Mouse (Mus musculus) testis, postnatal 14 days (tissue): ENCODE data around the gene Imp3.

ENCODE experiments used
- DNase-seq: peaks from one replicate; pipeline ENCODE4 v3.0.0; 2021; ENCODE audit warnings: low spot score

Gene Imp3

DNA sequence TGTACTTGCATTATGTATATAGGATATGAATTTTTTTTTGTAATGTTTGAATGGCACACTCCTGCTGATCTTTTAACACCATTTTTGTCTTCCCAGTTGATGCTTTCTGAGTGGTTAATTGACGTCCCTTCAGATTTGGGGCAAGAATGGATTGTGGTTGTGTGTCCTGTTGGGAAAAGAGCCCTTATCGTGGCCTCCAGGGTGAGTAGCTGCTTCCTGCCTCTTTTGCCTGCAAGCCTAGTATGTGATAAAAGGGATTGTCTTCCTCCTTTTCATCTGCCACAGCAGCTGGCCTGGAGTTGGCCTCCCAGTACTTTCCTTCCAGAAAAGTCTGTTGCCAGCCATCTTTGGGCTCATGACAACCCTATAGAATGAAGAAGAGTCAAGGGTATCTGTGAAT lies 32.9 kb downstream of the Imp3 start:
- no peak for DNase-seq

DNA sequence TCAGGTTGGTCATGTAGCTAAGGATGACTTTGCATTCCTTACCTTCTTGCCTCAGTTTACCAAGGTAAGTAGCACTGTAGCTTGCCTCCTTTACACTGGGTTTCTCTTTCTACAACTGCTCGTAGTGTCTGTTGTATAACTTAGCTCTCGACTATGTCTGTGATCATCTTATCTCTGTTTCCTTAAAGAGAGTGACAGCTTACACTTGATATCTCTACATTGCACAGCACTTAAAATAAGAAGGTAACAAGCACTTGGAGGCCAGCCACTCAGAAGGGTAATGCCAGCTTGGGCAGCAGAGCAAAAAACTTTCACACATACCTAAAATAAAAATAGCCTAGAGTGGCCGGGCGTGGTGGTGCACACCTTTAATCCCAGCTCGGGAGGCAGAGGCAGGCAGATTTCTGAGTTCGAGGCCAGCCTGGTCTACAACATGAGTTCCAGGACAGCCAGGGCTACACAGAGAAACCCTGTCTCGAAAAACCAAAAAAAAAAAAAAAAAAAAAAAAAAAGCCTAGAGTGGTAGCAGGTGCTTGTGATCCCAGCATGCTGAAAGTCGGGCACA lies 36.8 kb downstream of the Imp3 start:
- no peak for DNase-seq

DNA sequence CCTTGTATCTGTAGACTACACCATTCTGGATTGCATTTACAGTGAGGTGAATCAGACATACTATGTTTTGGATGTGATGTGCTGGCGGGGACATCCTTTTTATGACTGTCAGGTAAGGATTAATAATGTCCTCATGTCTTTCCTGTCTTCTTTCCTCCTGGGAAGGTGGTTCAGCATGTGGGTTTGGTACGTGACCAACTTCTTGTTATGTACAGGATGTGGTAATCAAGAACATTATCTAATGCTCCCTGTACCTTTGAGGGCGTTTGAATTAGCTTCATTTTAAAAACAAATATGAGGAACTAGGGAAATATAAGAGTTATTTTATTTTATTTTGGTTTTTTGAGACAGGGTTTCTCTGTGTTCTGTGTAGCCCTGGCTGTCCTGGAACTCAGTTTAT lies 37.9 kb downstream of the Imp3 start:
- no peak for DNase-seq

DNA sequence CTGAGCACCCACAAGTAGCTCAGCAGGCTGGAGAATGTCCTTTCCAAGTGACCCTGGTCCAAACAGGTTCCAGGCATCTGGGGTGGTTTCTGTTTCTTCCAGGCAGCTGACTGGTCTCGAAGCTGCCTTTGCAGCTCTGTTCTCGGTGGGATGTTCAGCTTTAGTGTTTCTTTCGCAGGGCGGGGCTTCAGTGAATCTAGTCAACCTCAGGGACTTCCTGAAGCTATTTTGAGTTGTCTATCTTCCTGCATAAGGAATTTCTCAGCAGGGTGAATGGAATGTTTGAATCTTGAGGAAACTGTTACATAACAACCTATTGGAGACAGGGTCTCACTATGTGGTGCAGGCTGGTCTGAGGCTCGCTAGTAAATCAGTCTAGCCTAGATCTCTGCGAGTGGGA lies 42.9 kb downstream of the Imp3 start:
- no peak for DNase-seq

DNA sequence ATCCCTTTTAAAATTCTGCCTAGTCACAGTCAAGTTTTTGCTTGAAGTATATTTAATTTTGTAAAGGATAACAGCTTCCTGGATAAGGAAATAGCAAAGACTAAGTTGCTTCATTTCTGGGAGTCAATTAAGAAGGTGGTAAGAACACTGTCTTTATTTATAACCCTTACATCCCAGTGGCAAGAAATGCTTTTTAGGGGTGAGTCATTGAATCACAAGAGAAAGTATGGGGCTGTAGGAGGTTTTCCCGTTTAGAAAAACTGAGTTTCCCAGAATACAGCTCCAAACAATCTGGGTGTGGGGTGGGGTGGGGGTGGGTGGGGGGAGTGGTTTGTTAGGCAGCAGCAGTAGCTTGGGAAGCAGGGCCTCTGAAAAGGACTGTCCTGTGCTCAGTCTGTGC lies 44.2 kb downstream of the Imp3 start:
- no peak for DNase-seq
